Mouse (Mus musculus) embryonic facial prominence, embryonic 14.5 days (tissue): Measurements from ENCODE around the gene Dcn. TPM values are rescaled to one million over a fixed set of nuclear protein-coding genes. Genes with fewer than 3 reads are reported as not detected.

Experiments
- ATAC-seq: fragments of 200-750 bp; cut with Nextera tagmentation; 2 replicates; pipeline ENCODE4 v1.8.0; 2017; ENCODE audit warnings: low read depth, moderate number of reproducible peaks, moderate TSS enrichment
- DNase-seq: peaks from one replicate; pipeline ENCODE4 v3.0.0-alpha.2; 2015; ENCODE audit warnings: low spot score
- H3K27ac ChIP-seq: fragments of 300-500 bp; sonication (generic); replicated peaks from 2 replicates; pipeline ENCODE4 v1.5.1; 2014; ENCODE audit warnings: low read depth, mild to moderate bottlenecking, low read length, moderate library complexity
- H3K27me3 ChIP-seq: fragments of 300-500 bp; sonication (generic); replicated peaks from 2 replicates; pipeline ENCODE4 v1.6.1; 2014; ENCODE audit warnings: low read length; ENCODE audit not compliant: control insufficient read depth, insufficient read depth
- H3K36me3 ChIP-seq: fragments of 300-500 bp; sonication (generic); 2 replicates; pipeline ENCODE4 v1.6.1; 2014; ENCODE audit warnings: low read length, mixed read lengths; ENCODE audit not compliant: control insufficient read depth, insufficient read depth
- H3K4me1 ChIP-seq: fragments of 300-500 bp; sonication (generic); 2 replicates; pipeline ENCODE4 v1.6.1; 2014; ENCODE audit warnings: antibody characterized with exemption, low read length; ENCODE audit not compliant: control insufficient read depth, insufficient read depth
- H3K4me2 ChIP-seq: fragments of 300-500 bp; sonication (generic); 2 replicates; pipeline ENCODE4 v1.6.1; 2014; ENCODE audit warnings: low read depth, mild to moderate bottlenecking, low read length, moderate library complexity, mixed read lengths
- H3K4me3 ChIP-seq: fragments of 300-500 bp; sonication (generic); 2 replicates; pipeline ENCODE4 v1.5.1; 2014; ENCODE audit warnings: low read depth, mild to moderate bottlenecking, low read length
- H3K9ac ChIP-seq: fragments of 300-500 bp; sonication (generic); 2 replicates; pipeline ENCODE4 v1.6.1; 2014; ENCODE audit warnings: low read depth, mild to moderate bottlenecking, low read length, moderate library complexity, mixed read lengths
- H3K9me3 ChIP-seq: fragments of 300-500 bp; sonication (generic); 2 replicates; pipeline ENCODE4 v1.6.1; 2016; ENCODE audit warnings: low read length; ENCODE audit not compliant: control insufficient read depth
- WGBS: fragments of 180-500 bp; shearing (Covaris S2); extraction: QIAGEN DNeasy Blood & Tissue Kit; methylation state at CpG from one replicate; pipeline ENCODE4 v1.1.7; 2014; 5-methylcytosine and 5-hydroxymethylcytosine counted together
- polyA plus RNA-seq: library from polyadenylated mRNA; unstranded; fragments of >200 nt; fragmentation: Nextera tagmentation; extraction: Ambion mirVana; gene quantifications from 2 replicates; pipeline ENCODE4 v1.2.1, GENCODE M21; 2014

Dcn gene
- polyA plus RNA-seq, 1 experiment from 2014 or later, result 776 TPM

- Histone ChIP-seq H3K9ac (no peak overlapping the region), H3K27ac (peak overlapping the region; percentile 8; the same call in 1 of the 2 replicates), H3K9me3 (no peaks in the 10 kb centered on the region), H3K4me2 (no peak overlapping the region), H3K36me3 (0 out of 2 replicates have a peak, but pooled peaks cover 13% of the 10 kb centered on the region), H3K4me1 (no peaks in the 10 kb centered on the region), H3K27me3 (no peaks in the 10 kb centered on the region), H3K4me3 (no peak overlapping the region)
- DNase-seq (no peak), ATAC-seq (peak; percentile 57; the same call in 1 of the 2 replicates)
- 54% methylated on average over 4 of the region's 4 CpGs for WGBS
These were observed 13.1 kb downstream of the Dcn start for GRCm38 (mm10) chr10:97492367-97492980.

DNA sequence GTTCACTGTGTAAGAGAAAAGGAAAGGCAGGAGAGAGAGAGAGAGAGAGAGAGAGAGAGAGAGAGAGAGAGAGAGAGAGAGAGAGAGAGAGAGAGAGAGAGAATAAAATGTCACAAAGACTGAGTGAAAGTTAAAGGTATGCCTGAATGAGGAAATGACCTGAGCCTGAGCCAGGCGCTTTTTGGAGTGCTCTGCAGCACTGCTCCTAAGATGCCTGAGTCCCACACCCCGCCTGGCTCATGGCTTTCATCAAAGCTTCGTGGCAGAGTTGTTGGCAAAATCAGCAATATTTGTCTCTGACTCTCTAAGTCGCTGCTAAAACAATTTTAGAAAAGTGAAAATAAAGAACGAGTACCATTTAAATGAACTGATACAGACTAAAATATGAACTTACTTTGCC lies 18.2 kb downstream of the Dcn start:
- ATAC-seq, result no peak
- no peak overlapping the region for H3K27ac ChIP-seq

GRCm38 (mm10) chr10:97523366-97523765 lies 44.0 kb downstream of the Dcn start:
- H3K36me3 ChIP-seq, result no peaks in the 10 kb centered on the region
- no peak for ATAC-seq
- no peak overlapping the region for H3K4me2 ChIP-seq
- H3K9ac ChIP-seq, result no peak overlapping the region
- DNase-seq, result no peak
- 70% methylated on average over 3 of the region's 3 CpGs for WGBS
- H3K4me3 ChIP-seq, result no peak overlapping the region
- no peaks in the 10 kb centered on the region for H3K4me1 ChIP-seq
- H3K9me3 ChIP-seq, result no peaks in the 10 kb centered on the region
- no peaks in the 10 kb centered on the region for H3K27me3 ChIP-seq
- H3K27ac ChIP-seq, result no peak overlapping the region

More for the DNA sequence above, 18.2 kb downstream of the Dcn start:
- DNase-seq, result no peak
- no peak overlapping the region for H3K9ac ChIP-seq
- H3K9me3 ChIP-seq, result no peaks in the 10 kb centered on the region
- H3K4me1 ChIP-seq, result no peaks in the 10 kb centered on the region
- no peaks in the 10 kb centered on the region for H3K27me3 ChIP-seq
- H3K4me3 ChIP-seq, result no peak overlapping the region
- 49% methylated on average over 5 of the region's 5 CpGs for WGBS
- no peak overlapping the region for H3K4me2 ChIP-seq
- H3K36me3 ChIP-seq, result peaks cover 9% of the 10 kb centered on the region; the same call in 1 of the 2 replicates

DNA sequence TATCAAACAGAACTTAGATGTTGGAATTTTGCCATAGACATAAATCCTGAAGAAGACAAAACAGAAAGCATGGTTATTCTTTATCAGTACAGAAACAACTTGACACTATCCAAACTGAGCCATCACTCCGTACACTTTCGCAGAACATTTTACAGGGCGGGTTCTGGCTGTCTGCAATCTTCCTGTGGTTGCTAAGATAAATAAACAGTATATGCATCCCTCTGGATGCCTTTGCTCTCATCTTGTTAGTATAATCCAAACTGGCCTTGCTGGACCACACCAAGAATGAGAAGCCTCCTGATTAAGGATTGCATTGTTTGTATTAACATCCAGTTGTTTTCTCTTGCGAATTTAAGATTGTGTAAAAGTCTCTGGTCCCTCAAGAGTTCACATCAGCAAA lies 56.3 kb downstream of the Dcn start:
- ATAC-seq (no peak), DNase-seq (peak; percentile 44)
- Histone ChIP-seq H3K4me1 (peaks cover 8% of the 10 kb centered on the region; the same call in 1 of the 2 replicates), H3K36me3 (no peaks in the 10 kb centered on the region), H3K9me3 (no peaks in the 10 kb centered on the region), H3K9ac (no peak overlapping the region), H3K27ac (no peak overlapping the region; the same call in 1 of the 2 replicates), H3K4me2 (no peak overlapping the region), H3K4me3 (no peak overlapping the region), H3K27me3 (no peaks in the 10 kb centered on the region)
- WGBS, result 69% methylated on average over 4 of the region's 4 CpGs

- DNase-seq, result peak; percentile 80
- no peak for ATAC-seq
- Histone ChIP-seq H3K27ac (no peak overlapping the region), H3K9ac (no peak overlapping the region), H3K4me1 (peaks cover 8% of the 10 kb centered on the region; the same call in 1 of the 2 replicates), H3K36me3 (no peaks in the 10 kb centered on the region), H3K4me3 (no peak overlapping the region), H3K4me2 (no peak overlapping the region), H3K9me3 (no peaks in the 10 kb centered on the region), H3K27me3 (no peaks in the 10 kb centered on the region)
- 30% methylated on average over 2 of the region's 2 CpGs for WGBS
These were observed 57.5 kb downstream of the Dcn start for GRCm38 (mm10) chr10:97536921-97537320.

- H3K9me3 ChIP-seq, result no peaks in the 10 kb centered on the region
- DNase-seq (no peak), ATAC-seq (no peak)
- H3K4me3 ChIP-seq, result no peak overlapping the region
- no peaks in the 10 kb centered on the region for H3K36me3 ChIP-seq
- no peak overlapping the region for H3K9ac ChIP-seq
- H3K27me3 ChIP-seq, result no peaks in the 10 kb centered on the region
- peak overlapping the region; percentile 44 for H3K27ac ChIP-seq
- no peak overlapping the region for H3K4me2 ChIP-seq
- H3K4me1 ChIP-seq, result peaks cover 8% of the 10 kb centered on the region; the same call in 1 of the 2 replicates
- 69% methylated on average over 4 of the region's 4 CpGs for WGBS
These were observed 58.8 kb downstream of the Dcn start for GRCm38 (mm10) chr10:97538202-97538601.

DNA sequence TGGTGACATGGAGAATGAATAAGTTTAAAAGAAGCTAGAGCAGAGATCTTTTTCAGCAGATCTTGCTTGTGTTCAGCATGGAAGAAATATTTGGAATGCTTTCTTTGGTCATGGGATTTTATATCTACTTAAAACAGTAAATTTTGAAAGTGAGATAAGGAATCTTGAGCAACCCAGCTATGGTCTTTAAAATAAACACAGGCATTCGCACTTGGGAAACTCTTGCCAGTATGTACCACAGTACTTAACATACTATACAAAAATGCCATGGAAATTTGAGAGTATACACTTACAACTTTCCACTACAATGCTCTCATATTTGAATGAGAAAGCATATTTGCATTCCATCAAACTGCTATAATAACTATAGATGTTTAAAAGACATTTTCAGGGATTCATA lies 68.3 kb downstream of the Dcn start:
- DNase-seq (no peak), ATAC-seq (no peak)
- Histone ChIP-seq H3K4me3 (no peak overlapping the region), H3K4me1 (0 out of 2 replicates have a peak, but pooled peaks cover 3% of the 10 kb centered on the region), H3K27ac (peak overlapping the region; percentile 4; the same call in 1 of the 2 replicates), H3K4me2 (no peak overlapping the region), H3K27me3 (no peaks in the 10 kb centered on the region), H3K9me3 (no peaks in the 10 kb centered on the region), H3K36me3 (no peaks in the 10 kb centered on the region), H3K9ac (no peak overlapping the region)
- WGBS, result 50% methylated on average over 1 of the region's 1 CpGs

DNA sequence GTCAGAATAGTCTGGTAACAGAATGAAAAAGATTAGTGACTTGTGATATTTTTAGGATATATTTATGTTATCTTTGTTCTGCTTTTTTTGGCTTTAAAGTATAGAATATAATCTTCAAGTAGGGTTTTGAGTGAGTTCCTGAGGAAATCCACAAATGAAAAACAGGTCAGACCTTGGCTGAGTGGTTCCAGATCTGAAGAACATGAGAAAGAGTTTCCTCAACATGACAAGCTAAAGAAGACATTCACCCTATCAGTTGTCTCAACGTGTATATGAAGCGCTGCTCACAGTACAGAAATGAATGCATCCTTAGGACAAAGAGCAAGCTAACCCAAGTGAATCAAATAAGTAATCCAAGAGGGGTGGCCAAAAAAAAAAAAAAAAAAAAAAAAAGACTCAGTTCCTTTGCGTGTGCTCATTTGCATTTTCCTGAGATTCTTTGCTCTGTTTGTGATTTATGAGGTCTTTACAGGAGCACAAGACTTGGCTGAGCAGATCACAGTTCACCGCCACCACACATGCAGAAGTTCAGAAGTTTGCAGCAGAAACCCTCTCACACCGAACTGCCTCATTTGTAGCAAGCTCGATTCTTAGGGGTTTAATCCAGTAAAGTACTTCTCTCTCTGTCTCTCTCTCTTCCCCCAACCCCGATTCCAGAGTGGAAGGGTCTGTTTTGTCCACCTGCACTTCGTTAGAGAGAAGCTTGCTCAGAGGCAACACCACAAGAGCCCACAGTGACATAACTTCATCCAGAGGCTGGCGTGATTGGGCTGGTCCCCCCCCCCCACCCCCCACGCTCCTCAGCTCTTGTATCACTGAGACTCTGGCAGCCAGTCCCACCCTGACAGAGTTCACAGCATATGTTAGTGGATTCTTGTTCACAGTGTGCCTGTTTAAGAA lies 85.8 kb downstream of the Dcn start, which contains the start of gene Lum:
Lum (plus strand) TSS at position 172 of the 900 bp plus-strand sequence.
- H3K36me3 ChIP-seq, result peaks cover 19% of the 10 kb centered on the region
- peak within 1 kb of the TSS; percentile 39 for H3K4me3 ChIP-seq
- peak; percentile 87 for ATAC-seq
- H3K27me3 ChIP-seq, result no peaks in the 10 kb centered on the region
- H3K4me2 ChIP-seq, result peak within 1 kb of the TSS; percentile 51
- H3K27ac ChIP-seq, result peak within 1 kb of the TSS; percentile 94
- peak; percentile 91 for DNase-seq
- peaks cover 4% of the 10 kb centered on the region; the same call in 1 of the 2 replicates for H3K9me3 ChIP-seq
- peaks cover 17% of the 10 kb centered on the region; the same call in 1 of the 2 replicates for H3K4me1 ChIP-seq
- peak within 1 kb of the TSS; percentile 48 for H3K9ac ChIP-seq
- WGBS, result 17% methylated on average over 10 of the region's 10 CpGs
